Mouse (Mus musculus) right cerebral cortex, postnatal 36 days (tissue): Measurements from ENCODE around the gene Umps.

Experiments
- DNase-seq, 2 experiments: peaks; one replicate each; pipeline ENCODE4 v3.0.0; 2022; ENCODE audit warnings: low spot score in 2 of 2, mixed read lengths in 1 of 2

The Umps gene

GRCm38 (mm10) chr16:33966538-33967282 lies at the start of gene Umps:
Gene Umps, minus strand, starts transcription at chr16:33967038.
- DNase-seq = peak; percentile 64 to 72

DNA sequence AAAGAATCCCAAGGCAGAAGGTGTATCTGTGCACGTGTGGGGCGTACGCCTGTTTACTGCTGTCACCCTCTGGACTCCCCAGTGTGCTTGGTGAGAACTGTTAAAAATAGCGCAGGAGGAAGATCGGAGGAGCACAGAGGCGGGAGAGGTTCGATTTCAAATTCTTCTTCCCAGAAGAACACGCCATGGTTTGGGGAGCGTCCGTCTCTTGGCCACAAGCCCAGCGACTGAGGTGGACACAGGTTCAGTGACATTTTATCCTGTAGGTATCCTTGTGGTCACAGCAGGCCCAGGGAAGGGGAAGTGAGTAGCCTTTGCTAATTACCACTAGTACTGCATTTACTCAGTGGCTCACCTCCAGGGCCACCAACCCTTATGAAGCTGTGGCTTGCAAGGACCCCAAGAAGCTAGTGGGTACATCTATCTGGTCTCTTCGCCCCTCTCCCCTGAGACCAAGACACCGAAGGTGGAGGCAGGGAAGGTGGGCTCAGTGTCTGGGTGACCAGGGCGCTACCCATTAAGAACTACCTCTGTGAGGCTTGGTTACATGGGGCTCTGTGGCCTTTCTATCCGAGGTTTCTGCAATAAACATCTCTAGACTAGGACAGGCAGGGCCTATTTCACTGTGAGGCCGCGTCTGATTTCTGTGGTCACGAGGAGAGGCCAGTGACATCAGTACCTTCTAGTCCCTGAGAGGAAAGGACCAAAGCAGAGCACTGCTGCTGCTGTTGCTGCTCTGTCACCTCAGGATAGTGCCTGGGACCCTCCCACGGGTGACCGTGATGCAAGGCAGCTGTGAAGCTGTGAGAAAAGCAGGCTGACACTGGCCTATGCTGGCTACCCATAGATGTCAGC lies 45.4 kb upstream of the Umps start:
- DNase-seq = no peak

GRCm38 (mm10) chr16:34009567-34009966 lies 42.7 kb upstream of the Umps start:
- no peak for DNase-seq

GRCm38 (mm10) chr16:34005986-34006385 lies 39.1 kb upstream of the Umps start:
- no peak for DNase-seq

GRCm38 (mm10) chr16:34004128-34004578 lies 37.3 kb upstream of the Umps start:
- peak in 1 of 2 experiments; percentile 36 for DNase-seq

DNA sequence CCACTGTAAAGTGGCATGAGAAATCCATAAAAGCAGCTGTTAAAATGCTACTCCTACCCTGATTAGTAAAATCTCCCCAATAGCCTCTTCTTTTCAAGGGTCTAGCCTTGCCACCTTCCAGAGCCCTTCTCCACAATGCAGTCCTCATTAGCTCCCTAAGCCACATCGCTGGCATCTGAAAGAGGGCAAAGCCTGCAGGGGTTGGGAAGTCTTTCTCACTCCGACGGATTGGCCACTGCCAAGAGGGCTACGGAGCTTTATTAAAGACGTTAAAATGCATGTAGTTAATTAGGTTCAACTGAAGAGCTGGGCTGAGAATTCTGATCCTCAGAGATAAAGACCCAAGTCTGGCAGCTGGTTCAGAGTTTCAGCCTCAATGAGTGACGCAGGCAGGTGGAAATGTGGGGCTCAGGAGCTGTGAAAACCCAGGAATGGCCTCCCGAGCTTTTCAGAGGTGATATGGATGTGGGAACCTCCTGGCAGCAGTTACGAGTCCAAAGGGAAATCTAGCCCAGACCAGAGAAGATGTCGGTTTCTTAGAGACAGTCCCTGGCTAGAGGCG lies 36.8 kb upstream of the Umps start:
- no peak for DNase-seq

DNA sequence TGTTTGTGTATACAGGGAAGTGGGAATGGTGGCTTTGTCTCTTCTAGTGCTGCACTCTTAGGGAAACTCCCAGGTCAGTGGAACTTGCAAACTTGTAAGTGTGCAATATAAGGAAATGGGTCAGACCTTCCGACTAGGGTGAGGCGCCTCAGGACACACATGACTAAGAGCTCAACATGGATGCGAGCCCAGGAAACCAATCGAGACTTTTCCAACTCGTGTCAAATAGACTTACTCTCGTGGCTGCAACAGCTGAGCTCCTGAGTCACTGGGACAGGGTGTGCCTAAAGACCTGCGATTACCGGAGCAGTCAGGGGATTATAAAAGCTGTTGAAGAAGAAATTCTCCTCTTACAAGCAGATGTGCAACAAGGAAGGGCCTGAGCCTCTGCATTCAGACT lies 33.9 kb upstream of the Umps start:
- DNase-seq = no peak

DNA sequence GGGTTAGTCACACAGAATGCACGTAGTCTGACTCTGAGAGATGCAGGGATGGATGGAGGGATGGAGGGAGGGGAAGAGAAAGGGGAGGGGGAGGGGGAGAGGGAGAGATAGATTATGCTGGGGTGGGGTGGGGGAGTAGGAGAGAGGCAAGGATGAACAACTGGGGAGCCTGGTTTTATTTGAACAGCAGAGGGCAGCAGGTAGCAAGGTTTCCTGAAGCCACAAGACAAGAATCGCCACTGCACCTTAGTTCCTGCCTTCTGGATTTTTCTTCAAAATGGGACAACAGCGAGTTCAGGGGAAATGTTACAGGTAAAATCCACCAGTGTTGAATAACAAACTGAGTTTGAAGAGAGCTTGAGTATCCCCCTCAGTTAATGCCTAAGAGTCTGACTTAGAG lies 32.5 kb upstream of the Umps start:
- DNase-seq = no peak

GRCm38 (mm10) chr16:33998011-33998410 lies 31.2 kb upstream of the Umps start:
- DNase-seq = no peak

DNA sequence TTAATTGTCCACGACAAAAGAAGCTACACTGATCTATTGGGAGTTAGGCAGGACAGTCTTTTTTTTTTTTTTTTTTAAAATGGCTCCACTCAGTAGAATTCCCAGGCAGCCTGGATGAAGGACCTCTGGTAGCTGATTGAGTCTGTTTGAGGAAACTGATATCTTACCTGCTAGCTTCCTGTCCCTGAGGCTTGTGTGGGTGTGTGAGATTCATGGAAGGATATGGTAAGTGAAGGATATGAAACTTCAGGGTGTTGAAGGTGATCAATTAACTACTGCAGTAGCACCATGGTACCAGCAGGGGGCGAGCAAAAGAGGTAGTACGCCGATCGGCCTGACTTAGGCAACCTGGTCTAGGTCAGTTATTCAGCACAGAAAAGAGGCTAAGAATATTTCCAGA lies 29.2 kb upstream of the Umps start:
- no peak for DNase-seq

DNA sequence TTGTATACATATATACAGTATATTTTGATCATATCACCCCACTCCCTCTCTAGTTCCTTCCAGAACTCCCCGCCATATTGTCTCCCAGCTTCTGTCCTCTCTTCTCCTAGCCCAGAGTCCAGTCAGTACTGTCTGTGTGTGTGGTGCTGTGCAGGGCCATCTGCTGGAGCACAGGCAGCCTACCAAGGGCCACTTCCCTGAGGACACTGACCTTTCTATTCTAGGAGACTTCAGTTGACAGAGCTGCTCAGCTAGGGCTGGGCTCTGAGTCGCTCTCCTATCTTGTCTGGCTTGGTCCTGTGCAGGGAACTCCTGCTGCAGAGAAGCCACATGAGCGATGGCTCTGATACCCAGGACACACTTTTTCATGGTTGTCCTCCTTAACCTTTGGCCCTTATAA lies 28.7 kb upstream of the Umps start:
- DNase-seq = no peak

DNA sequence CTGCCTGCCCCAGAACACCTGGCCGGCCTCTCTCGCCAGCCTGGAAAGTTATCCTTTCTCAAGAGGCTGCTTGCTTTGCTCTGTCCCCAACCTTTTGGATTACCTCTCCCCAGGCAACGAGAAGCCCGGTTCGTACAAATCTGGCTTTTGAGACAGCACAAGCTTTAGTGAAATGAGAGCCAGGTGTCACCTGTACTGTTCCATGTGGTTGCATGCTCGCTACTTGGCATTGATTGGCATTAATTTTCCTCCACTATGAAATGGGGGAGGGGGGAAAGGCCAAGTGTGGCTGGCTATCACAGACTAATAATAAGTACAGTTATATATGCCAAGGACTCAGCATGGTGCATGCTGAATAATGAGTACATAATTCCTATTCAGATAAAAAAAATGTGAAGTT lies 27.5 kb upstream of the Umps start:
- DNase-seq = no peak

- DNase-seq = no peak
Measured at GRCm38 (mm10) chr16:33990712-33991111, 23.9 kb upstream of the Umps start.

DNA sequence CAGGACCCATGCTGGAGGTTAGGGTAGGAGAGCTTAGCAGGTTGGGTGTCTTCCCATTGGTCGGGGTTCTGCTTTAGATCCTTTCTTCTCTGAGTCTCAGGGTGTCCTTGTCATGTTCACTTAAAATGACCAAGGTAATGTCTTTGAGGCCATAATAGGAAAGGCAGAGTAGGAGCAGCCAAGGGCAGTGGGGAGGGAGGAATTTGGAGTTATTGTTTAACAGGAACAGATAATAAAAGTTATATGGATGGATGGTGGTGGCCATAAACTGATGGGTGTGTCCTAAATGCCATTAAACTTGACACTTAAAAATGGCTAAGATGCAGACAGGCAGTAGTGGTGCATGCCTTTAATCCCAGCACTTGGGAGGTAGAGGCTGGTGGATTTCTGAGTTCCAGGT lies 22.3 kb upstream of the Umps start:
- DNase-seq = no peak

GRCm38 (mm10) chr16:33988358-33989012 lies 21.6 kb upstream of the Umps start:
- no peak for DNase-seq

DNA sequence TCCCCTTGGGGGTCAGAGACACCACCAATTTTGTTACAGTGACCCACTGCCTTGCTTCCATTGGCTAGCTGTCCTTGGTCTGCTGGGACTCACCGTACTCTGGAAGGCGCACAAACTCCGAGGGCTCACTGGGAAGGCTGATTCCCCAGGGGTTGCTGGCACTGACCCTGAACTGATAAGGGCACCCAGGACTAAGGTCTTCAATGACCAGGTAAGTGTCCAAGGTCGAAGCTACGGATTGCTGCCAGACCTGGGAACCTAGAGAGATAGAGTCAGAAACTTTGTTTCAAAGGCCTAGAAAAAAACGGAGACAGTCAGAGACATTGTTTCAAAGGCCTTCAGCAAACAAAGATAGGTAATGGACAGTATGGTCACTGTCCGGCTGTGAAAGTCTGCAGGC lies 20.2 kb upstream of the Umps start:
- no peak for DNase-seq

DNA sequence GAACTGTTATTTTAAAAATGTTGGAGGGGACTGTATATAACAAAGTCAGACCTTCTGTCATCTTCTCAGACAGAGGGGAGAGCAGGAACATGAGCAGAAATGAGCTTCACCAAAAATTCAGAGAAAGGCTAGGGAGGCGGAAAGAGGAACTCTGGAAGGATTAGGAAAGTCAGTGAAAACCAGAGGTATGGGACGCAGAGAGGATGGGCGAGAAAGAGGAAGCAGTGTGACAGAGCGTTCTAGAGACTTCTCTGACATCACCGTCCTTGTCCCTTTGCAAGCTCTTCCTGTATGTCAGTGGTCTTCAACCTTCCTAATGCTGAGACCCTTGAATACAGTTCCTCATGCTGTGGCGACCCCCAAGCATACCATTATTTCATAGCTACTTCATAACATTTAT lies 18.5 kb upstream of the Umps start:
- no peak for DNase-seq

GRCm38 (mm10) chr16:33983712-33984111 lies 16.9 kb upstream of the Umps start:
- DNase-seq = no peak

DNA sequence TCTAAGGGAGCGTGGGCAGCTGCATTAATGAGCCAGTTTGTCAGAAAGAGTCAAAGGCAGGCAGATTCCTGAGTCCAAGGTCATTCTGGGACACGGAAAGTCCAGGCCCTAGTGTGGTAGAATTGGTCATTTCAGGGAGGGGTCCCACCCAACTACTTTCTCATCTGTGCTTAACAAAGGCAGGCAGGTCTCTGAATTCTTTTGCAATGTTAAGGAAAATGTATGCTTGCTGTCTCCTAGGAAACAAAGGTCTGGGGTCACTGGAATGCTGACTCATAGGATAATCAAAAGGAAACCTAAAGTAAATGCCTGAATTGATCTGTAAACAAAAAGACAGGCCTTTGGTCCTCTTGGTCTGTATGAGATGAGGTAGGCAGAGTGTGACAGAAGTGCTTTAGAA lies 13.0 kb upstream of the Umps start:
- no peak for DNase-seq

DNA sequence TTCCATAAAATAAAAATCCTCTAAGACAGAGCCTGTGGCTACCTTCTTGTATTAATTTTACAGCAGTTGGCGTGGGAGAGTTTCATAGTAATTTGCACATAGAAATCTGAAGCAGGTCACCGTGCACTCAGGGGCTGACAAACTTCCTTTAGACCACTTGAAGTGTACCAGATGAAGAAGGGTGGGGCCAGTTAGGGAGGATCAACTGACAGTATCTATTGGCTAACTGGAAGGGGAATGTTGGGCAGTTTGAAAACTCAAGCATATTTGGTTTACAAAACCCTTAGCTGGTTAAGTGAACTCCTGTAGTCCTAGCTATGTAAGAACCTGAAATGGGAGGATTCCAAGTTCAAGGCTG lies 424 bp upstream of the Umps start:
- no peak for DNase-seq

GRCm38 (mm10) chr16:33965878-33966537 lies 830 bp downstream of the Umps start:
- DNase-seq = no peak

GRCm38 (mm10) chr16:33963509-33963908 lies 3.3 kb downstream of the Umps start:
- DNase-seq = no peak
